Mouse (Mus musculus) CH12.LX (cell line): ENCODE measurements at regions not wholly inside any gene's neighbourhood (a gene's known extent, or its start where the extent isn't known, plus 50 kb on each side); places are given as distances from the start of the nearest gene placed in this dataset.

Experiments used
- CTCF ChIP-seq, 2 experiments: IDR thresholded peaks in 1 of 2; conservative IDR thresholded peaks in 1 of 2; 2 replicates each; pipeline ENCODE4 v1.5.1; 2011 to 2012; ENCODE audit warnings: low read depth in 2 of 2, low read length in 2 of 2, improper control_type of control experiment in 1 of 2, inconsistent platforms in 1 of 2, mild to moderate bottlenecking in 1 of 2, moderate library complexity in 1 of 2
- KAT2A ChIP-seq: IDR thresholded peaks from 2 replicates; pipeline ENCODE4 v1.6.1; 2012; ENCODE audit warnings: low read length, improper control_type of control experiment, inconsistent platforms; ENCODE audit not compliant: insufficient replicate concordance
- MAFK ChIP-seq: IDR thresholded peaks from 2 replicates; pipeline ENCODE4 v1.6.1; 2011; ENCODE audit warnings: low read length, improper control_type of control experiment; ENCODE audit not compliant: insufficient replicate concordance
- MAX ChIP-seq: IDR thresholded peaks from 2 replicates; pipeline ENCODE4 v1.6.1; 2011; ENCODE audit warnings: low read length, improper control_type of control experiment
- POLR2A ChIP-seq: IDR thresholded peaks from 2 replicates; pipeline ENCODE4 v1.6.1; 2011; ENCODE audit warnings: low read depth, mild to moderate bottlenecking, improper control_type of control experiment, low read length
- POLR2AphosphoS2 ChIP-seq: IDR thresholded peaks from 2 replicates; pipeline ENCODE4 v1.6.1; 2011; ENCODE audit warnings: low read depth, low read length, improper control_type of control experiment
- RAD21 ChIP-seq: IDR thresholded peaks from 2 replicates; pipeline ENCODE4 v1.6.1; 2011; ENCODE audit warnings: low read depth, mild to moderate bottlenecking, low read length, improper control_type of control experiment, moderate library complexity
- USF1 ChIP-seq: IDR thresholded peaks from 2 replicates; pipeline ENCODE4 v1.6.1; 2014; ENCODE audit warnings: low read depth, mild to moderate bottlenecking, inconsistent platforms, low read length, improper control_type of control experiment
- ZC3H11A ChIP-seq: IDR thresholded peaks from 2 replicates; pipeline ENCODE4 v1.6.1; 2012; ENCODE audit warnings: low read depth, mild to moderate bottlenecking, inconsistent platforms, low read length, improper control_type of control experiment
- ZKSCAN1 ChIP-seq: IDR thresholded peaks from 2 replicates; pipeline ENCODE4 v1.6.1; 2012; ENCODE audit warnings: low read depth, inconsistent platforms, low read length, improper control_type of control experiment, borderline replicate concordance
- ZNF384 ChIP-seq: IDR thresholded peaks from 2 replicates; pipeline ENCODE4 v1.6.1; 2012; ENCODE audit warnings: low read depth, low read length, improper control_type of control experiment, inconsistent platforms

- TF ChIP-seq RAD21 (no peak), POLR2AphosphoS2 (no peak), CTCF (conservative IDR thresholded peaks at IDR 0.05 in 1 of 2, IDR thresholded peaks at IDR 0.05 in 1 of 2; ENCODE audit: low read depth in 2 of 2, low read length in 2 of 2) (no peak), POLR2A (no peak), MAX (no peak), KAT2A (no peak), ZKSCAN1 (no peak), ZC3H11A (no peak), USF1 (no peak), MAFK (no peak), ZNF384 (no peak)
Observed at GRCm38 (mm10) chr19:32974778-32975240, 217.5 kb downstream of the Pten start.
